Mouse (Mus musculus) natural killer cell, adult 2 months (primary cell): Measurements from ENCODE around the gene Phc1.

Source experiments
- DNase-seq, 2 experiments: peaks; one replicate each; pipeline ENCODE4 v3.0.0; 2022; ENCODE audit warnings: low spot score in 2 of 2

Gene Phc1

DNA sequence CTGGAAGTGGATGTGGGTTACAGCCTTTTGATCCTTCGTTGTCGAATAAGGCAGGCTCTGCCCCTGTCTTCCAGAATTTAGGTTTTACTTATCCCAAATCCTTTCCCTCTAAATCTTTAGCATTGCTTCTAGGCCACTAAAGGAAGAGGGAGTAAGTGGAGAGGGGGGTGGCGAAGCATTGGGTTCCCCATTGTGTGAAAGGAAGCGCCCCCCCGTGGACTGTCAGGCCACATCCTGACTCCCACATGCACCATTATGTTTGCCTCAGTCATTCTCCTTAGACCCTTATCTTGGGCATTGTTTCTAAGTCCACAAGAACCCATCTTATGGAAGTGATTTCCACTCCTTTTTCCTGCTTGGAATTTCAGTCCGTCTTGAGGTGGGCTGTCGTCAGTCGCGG is 45.1 kb downstream of the Phc1 start:
- DNase-seq, result peak in 1 of 2 experiments; percentile 54

GRCm38 (mm10) chr6:122294290-122294689 is 46.1 kb downstream of the Phc1 start:
- DNase-seq, result peak; percentile 48 to 68

DNA sequence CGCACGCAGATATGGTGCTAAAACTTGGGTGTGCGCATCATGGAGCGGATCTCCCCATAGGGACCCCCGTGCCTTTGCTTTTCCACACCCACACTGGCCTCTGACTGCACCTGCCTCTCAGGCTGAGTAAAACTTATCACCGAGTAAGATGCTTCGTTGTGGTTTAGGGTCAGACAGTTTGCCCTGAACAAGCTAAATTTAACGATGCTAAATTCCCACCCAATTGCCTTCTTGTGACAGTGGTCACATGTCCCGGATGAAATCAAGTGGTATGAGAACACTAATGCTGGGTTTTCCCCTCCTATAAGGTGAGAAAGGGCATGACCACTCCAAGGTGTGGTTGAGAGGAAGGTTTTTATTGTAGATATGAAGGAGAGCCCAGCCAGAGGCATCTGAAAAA is 46.6 kb downstream of the Phc1 start:
- DNase-seq, result peak; percentile 61 to 82

DNA sequence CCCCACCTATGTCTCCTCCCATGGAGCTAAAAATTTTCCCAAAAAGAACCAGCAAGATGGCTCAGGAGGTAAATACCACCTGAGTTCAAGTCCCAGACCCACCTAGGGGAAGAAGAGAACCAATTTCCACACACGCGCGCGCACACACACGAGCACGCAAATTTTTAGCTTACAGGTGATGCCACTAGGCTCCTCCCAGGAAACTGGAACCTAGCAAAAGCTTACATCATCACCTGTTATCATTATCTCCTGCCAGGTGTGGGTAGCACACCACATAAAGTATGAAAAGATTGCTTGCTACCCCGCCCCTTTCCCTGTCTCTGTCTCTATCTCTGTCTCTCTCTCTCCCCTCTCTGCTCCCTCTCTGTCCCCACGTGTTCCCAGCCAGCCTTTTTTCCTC is 47.2 kb downstream of the Phc1 start:
- DNase-seq, result no peak

DNA sequence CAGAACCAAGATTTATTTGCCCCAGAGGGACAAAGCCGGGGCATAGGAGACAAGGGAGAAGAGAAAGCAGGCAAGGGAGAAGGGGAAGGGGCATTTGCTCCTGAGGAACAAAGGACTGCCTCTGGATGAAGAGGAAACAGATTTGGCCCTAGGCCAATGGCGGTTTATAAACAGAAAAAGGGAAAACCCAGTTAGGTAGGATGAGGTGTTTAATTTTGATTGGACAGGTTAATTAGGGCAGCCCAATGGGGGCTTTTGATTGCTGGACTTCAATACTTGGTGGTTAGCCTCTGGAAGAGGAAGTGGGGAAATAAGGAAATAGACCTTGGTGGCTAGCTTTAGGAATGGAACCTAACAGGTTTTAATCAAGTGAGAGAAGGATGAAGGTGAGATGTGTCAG is 48.2 kb downstream of the Phc1 start:
- no peak for DNase-seq

- peak; percentile 35 to 62 for DNase-seq
Observed at GRCm38 (mm10) chr6:122291735-122292134, 48.6 kb downstream of the Phc1 start.

DNA sequence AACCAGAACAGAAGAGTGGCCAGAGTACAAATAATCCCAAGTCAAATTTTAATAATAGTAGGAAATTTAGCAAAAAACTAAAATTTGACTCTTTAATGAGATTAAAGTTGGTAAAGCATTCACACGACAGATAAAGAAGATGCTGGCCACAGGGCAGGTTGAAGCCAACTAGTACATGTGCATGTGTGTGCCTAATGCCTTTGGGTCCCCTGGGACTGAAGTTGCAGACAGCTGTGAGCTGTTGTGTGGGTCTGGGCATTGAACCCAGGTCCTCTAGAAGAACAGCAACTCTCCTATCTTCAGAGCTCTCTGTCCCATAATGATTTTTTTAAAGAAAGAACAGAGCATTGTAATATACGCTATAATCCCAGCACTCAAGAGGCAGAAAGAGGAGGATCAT is 49.1 kb downstream of the Phc1 start:
- DNase-seq, result no peak

- DNase-seq, result no peak
Observed at GRCm38 (mm10) chr6:122290253-122290652, 50.1 kb downstream of the Phc1 start.

DNA sequence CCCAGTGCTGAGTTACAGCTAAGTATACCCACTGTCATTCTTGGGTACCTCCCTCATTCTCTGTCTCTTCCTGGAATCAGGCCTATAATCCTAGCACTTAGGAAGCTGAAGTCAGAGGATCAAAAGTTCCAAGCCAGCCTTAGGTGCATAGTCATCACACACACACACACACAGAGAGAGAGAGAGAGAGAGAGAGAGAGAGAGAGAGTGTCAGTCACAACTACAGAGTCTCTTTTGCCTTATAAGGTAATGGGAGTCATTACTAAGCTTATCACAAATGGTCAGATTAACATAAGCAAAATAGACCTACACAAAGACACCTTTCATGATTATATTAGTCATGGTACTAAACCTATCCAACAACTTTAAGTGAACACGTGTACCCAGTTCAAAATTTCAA is 51.0 kb downstream of the Phc1 start:
- no peak for DNase-seq

DNA sequence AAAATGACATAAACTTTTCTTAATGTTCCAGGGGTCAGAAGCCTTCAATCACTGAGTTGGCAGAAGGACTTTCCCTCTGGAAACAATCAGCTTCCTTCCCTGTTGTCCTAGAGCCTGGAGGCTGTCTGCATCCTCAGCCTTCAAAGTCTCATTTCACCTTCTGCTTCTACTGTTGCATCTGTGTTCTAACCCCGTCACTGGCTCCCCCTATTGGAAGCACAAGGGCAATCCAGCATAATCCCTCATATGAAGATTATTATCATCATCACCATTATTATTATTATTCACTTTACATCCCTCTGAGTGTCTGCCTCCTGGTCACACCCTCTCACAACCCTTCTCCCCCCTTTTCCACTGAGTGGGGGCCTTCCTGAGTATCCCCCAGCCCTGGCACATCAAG is 52.1 kb downstream of the Phc1 start:
- DNase-seq, result no peak

DNA sequence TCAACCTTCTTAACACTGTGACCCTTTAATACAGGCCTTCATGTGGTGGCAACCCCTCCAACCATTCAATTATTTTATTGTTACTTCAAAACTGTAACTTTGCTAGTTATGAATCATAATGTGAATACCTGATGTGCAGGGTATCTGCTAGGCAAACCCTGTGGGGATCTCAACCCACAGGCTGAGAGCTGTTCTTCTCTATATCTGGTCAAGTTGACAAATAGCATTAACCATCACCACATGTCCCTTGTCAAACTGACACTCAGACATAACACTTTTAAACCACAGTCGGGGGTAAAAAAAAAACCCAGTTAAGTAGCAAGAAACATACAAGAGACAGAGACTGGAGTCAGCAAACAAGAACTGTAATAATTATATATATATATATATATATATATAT is 55.5 kb downstream of the Phc1 start:
- DNase-seq, result peak; percentile 40 to 71

DNA sequence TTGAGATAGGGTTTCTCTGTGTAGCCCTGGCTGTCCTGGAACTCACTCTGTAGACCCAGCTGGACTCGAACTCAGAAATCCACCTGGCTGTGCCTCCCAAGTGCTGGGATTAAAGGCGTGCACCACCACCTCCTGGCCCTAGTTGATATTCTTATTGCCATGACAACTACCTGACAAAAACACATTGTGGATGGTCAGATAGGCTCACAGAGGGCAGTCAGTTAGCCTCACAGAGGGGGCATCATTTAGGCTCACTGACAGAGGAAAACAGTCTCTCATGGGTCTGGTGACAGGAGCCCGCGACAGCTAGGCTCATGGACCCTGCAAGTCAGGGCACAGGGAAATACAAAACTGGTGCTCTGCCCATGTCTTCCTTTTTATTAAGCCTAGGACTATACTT is 56.1 kb downstream of the Phc1 start:
- no peak for DNase-seq

GRCm38 (mm10) chr6:122283429-122283828 is 56.9 kb downstream of the Phc1 start:
- DNase-seq, result no peak

GRCm38 (mm10) chr6:122282782-122283181 is 57.6 kb downstream of the Phc1 start, which contains the start of gene Klrg1:
Gene Klrg1, minus strand, starts transcription at chr6:122282882.
- no peak for DNase-seq

DNA sequence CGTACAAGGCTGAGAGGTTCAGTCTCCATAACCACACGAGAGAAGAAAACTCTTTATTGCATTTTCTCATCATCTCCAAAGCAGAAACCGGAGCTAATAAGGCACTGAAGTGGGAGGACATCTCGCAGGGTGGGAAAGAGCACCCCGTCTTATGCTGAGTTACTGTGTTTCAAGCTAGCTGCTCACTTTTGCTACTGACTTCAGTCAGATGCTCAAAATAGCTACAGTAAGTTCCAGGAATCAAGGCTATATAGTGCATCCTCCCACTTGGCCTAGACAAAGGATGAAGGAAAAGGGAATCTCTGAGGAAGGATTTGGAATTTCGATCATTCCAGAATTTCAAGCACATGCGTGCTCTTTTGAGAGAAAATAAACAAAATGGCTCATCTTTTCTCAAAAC is 63.8 kb downstream of the Phc1 start:
- DNase-seq, result no peak

DNA sequence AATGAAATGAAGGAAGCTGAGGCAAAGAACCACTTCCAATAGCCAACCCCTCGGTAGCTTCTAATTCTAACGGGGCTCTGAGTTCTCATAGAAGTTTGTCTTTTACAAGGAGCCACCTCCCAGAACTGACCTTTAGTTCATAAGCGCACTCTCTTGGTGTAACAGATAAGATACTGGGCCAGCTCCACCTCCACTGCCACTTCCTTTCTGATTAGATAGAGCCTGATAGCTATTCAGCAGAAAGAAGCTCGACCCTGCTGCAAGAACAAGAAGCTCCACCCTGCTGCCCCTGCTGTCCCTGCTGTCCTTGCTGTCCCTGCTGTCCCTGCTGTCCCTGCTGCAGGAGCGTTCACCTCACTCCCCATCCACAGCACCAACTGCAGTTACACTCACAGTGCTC is 65.8 kb downstream of the Phc1 start:
- peak in 1 of 2 experiments; percentile 34 for DNase-seq

DNA sequence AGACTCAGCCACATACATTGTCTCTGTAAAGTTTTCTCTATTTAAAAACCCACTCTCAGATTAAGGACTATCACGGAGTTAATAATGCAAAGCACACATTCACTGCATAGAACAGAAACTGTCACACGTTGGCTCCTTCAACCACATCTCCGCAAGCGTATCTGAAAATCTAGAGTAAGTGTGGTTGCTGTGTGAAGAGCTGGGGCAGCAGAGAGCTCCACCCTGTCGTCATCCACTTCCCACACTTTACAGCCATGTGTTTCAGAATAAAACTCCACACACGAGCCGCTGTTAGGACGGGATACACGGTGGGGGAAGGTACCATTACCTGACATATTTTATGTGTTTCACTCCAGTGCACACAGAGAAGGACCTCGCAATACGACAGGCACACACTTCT is 70.2 kb downstream of the Phc1 start:
- peak in 1 of 2 experiments; percentile 70 for DNase-seq

DNA sequence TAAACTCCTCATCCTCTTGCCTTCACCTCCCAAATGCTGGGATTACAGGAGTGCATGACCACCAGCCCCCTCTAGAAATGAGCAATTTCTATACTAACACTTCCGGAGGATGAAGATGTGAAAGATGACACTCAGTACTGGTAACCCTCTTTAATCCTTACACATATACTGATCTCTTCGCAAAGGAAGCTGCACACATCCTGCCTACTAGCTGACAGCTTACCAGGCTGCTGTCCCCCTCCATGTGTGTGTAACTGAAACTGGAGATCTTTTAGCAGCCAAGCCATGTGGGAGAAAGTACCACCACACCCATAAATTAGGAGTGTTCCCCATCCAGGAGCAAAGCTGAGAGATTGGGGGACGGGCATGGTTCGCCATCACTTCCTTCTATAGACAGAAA is 71.2 kb downstream of the Phc1 start:
- DNase-seq, result peak in 1 of 2 experiments; percentile 52

GRCm38 (mm10) chr6:122268561-122268960 is 71.8 kb downstream of the Phc1 start:
- no peak for DNase-seq
